In the genomic region with DNA sequence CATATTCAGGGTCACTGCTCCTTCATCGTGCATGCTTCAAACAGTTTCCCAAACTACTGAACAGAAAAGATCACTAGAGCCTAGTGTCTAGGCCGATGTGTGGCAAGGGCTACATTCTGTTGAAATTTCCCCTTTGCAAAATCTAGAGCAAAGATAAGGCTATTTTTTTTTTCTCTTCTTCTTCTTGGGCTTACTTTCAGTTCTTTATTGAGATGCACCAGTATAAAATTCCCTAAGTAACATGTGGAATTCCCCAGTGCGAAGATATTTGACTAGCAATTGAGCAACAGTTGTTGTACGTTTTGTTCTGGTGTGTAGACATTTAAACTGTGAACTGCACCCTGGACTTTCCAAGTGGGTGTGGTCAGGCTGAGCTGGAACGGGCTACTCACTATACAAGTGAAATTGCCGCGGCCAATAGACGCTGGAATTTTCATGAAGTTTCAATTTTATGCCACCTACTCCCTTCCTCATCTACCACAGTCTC, we compare ENCODE assay signal across 8 mouse cellular contexts. TPM values are rescaled to one million over a fixed set of nuclear protein-coding genes. Genes with fewer than 3 reads are reported as not detected.
DNase-seq lines count a peak whose midpoint lies in the region; ATAC-seq and TF ChIP-seq lines count a peak whose summit lies in the region.

No protein-coding gene starts in this region.

- H3K9me3 ChIP-seq in kidney, embryonic 16.5 days (ENCODE audit: low read length): no peaks in the 10 kb centered on the region
- H3K9me3 ChIP-seq in hindbrain, postnatal 0 days (ENCODE audit: low read length): no peaks in the 10 kb centered on the region
- H3K9me3 ChIP-seq in limb, embryonic 10.5 days (replicated peaks): no peaks in the 10 kb centered on the region

- H3K4me1 ChIP-seq in kidney, embryonic 16.5 days (ENCODE audit: insufficient read depth, low read length): peaks cover 8% of the 10 kb centered on the region
- H3K4me1 ChIP-seq in hindbrain, postnatal 0 days (ENCODE audit: insufficient read depth, low read length): no peaks in the 10 kb centered on the region
- peaks cover 2% of the 10 kb centered on the region for H3K4me1 ChIP-seq in limb, embryonic 10.5 days

- no peak overlapping the region for H3K4me3 ChIP-seq in kidney, embryonic 16.5 days (ENCODE audit: low read length)
- no peak overlapping the region for H3K4me3 ChIP-seq in hindbrain, postnatal 0 days (ENCODE audit: low read length)
- H3K4me3 ChIP-seq in limb, embryonic 10.5 days: no peak overlapping the region

- H3K36me3 ChIP-seq in kidney, embryonic 16.5 days (ENCODE audit: insufficient read depth, low read length): peaks cover 14% of the 10 kb centered on the region
- H3K36me3 ChIP-seq in hindbrain, postnatal 0 days (ENCODE audit: insufficient read depth, low read length): peaks cover 7% of the 10 kb centered on the region; the same call in 1 of the 2 replicates
- peaks cover 16% of the 10 kb centered on the region for H3K36me3 ChIP-seq in limb, embryonic 10.5 days

- TF ChIP-seq CTCF in hindbrain, postnatal 0 days (IDR thresholded peaks at IDR 0.05; ENCODE audit: low read depth): no peak

- no peak overlapping the region for H3K4me2 ChIP-seq in kidney, embryonic 16.5 days (replicated peaks; ENCODE audit: low read depth, low read length)
- no peak overlapping the region for H3K4me2 ChIP-seq in hindbrain, postnatal 0 days (ENCODE audit: low read depth, low read length)

- no peak overlapping the region for H3K9ac ChIP-seq in kidney, embryonic 16.5 days (replicated peaks; ENCODE audit: low read length)
- no peak overlapping the region for H3K9ac ChIP-seq in hindbrain, postnatal 0 days (replicated peaks; ENCODE audit: low read length)

- ATAC-seq in kidney, embryonic 16.5 days (ENCODE audit: low FRiP score, low TSS enrichment): no peak
- peak; percentile 47 for ATAC-seq in neutrophil, adult 5-6 weeks (ENCODE audit: extremely low read depth, insufficient number of reproducible peaks, low FRiP score, poor library complexity, severe bottlenecking)
- ATAC-seq in hindbrain, postnatal 0 days: no peak

- DNase-seq in kidney, adult 8-10 months: peak; percentile 65 to 69
- DNase-seq in fibroblast of lung, adult 2 months (ENCODE audit: low read depth): peak; percentile 44
- peak; percentile 68 to 84 for DNase-seq in kidney, postnatal 25 days
- no peak for DNase-seq in hindbrain, postnatal 0 days (ENCODE audit: low spot score)
- no peak for DNase-seq in frontal cortex, postnatal 36 days (ENCODE audit: low spot score in 2 of 2)
- DNase-seq in limb, embryonic 10.5 days (ENCODE audit: low spot score): no peak

- no peak overlapping the region for H3K27ac ChIP-seq in kidney, embryonic 16.5 days (ENCODE audit: low read length)
- H3K27ac ChIP-seq in hindbrain, postnatal 0 days: no peak overlapping the region
- no peak overlapping the region for H3K27ac ChIP-seq in limb, embryonic 10.5 days

- no peaks in the 10 kb centered on the region for H3K27me3 ChIP-seq in kidney, embryonic 16.5 days (ENCODE audit: insufficient read depth, low read length)
- no peaks in the 10 kb centered on the region for H3K27me3 ChIP-seq in hindbrain, postnatal 0 days (ENCODE audit: insufficient read depth, low read length)
- no peaks in the 10 kb centered on the region for H3K27me3 ChIP-seq in limb, embryonic 10.5 days (ENCODE audit: low read depth, poor library complexity, severe bottlenecking)

- 66% methylated on average over 8 of the region's 8 CpGs for whole genome bisulfite sequencing in kidney, embryonic 16.5 days
- WGBS in hindbrain, postnatal 0 days: 70% methylated on average over 8 of the region's 8 CpGs
- 86% methylated on average over 8 of the region's 8 CpGs for WGBS in limb, embryonic 10.5 days

RNA-seq across cellular contexts. Expression of gene Tnfaip3, which starts 6.2 kb away (rescaled TPM):
- polyA plus RNA-seq in kidney, embryonic 16.5 days (2015; fragmentation: Nextera tagmentation; extraction: Ambion mirVana): 2.6 and 3.5 TPM in 2 replicates
- 75.9 and 93.0 TPM in 2 replicates for total RNA-seq in neutrophil, adult 5-6 weeks (2017)
- total RNA-seq in hindbrain, postnatal 0 days (2014; rRNA removed): 1.6 and 2.4 TPM in 2 replicates
- polyA plus RNA-seq in hindbrain, postnatal 0 days (2015; fragmentation: Nextera tagmentation; extraction: Ambion mirVana): 1.1 TPM in 2 replicates
- 1.3 and 2.3 TPM in 2 replicates for polyA plus RNA-seq in limb, embryonic 10.5 days (2016; fragmentation: Nextera tagmentation; extraction: Ambion mirVana)

Comparison
In these comparisons a context has a peak if more than half of its experiments do, and no peak if none do; other contexts are left out.
1. DNase-seq: peak in kidney, adult 8-10 months (2 of 2), fibroblast of lung, adult 2 months (single experiment) and kidney, postnatal 25 days (2 of 2); none in hindbrain, postnatal 0 days (single experiment), frontal cortex, postnatal 36 days (0 of 2) and limb, embryonic 10.5 days (single experiment).